Mouse (Mus musculus): ENCODE results near the gene Pigu. TPM values are rescaled to one million over a fixed set of nuclear protein-coding genes. Genes with fewer than 3 reads are reported as not detected.

Gene Pigu
- total RNA-seq, 2 experiments from 2014 or later: 25.7 to 27.0 TPM

DNA sequence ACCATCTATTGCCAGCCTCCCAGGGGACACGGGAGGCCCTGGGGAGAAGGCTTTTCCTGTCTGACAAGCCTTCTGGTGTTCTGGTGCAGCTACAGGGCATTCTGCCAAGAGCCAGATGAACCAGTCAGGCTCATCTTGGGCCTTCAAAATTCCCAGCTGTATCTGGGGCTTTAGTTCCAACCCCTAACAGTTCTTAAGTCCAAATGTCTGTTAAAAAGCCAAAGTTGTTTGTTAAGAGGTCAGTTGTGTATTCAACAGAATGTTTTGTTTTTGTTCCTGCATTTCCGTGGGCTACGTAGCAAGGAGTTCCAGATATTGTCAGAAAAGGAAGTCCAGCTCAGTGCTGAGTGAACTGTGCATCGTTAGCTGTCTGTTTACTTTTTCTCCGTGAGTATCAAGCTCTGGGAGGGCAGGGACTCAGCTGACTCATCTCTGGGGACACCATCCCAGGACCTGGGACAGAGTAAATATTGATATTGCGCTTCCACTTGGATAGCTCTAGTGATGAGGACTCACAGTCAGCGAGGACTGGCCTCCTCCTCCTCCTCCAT lies 12.2 kb upstream of the Pigu start:
- DNase-seq (ENCODE audit: extremely low spot score in 1 of 2, low spot score in 1 of 2): peak in 1 of 2 experiments; percentile 36

DNA sequence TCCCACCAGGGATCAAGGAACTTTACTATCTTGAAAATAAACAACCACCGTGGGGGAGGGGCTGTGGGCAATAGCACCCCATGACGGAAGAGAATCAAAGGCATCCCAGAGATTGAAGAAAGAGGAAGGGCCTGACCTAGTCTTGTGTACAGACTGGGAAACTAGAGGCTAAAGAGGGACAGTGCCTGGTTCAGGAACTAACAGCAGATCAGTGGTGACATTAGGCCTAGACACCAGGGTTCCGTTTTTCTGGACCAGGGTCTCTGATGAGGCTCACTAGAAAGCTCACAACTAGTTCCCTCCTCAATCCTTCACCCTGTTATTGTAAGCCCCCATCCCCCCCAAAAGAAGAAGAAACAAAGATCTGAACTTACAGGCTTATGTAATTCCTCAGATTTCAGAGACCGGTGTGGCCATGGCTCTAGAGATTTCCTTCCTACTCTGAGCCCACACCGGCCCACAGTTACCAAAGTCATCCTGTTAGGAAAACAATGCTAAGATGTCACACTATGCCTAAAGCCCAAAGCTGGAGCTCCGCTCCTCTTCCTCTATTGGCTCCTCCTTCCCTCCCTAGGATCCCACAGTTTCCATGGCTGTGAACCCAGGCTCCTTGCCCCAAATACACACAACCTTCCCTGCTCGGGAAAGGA lies 10.5 kb upstream of the Pigu start:
- no peak for DNase-seq (ENCODE audit: extremely low spot score in 1 of 2, low spot score in 1 of 2)

DNA sequence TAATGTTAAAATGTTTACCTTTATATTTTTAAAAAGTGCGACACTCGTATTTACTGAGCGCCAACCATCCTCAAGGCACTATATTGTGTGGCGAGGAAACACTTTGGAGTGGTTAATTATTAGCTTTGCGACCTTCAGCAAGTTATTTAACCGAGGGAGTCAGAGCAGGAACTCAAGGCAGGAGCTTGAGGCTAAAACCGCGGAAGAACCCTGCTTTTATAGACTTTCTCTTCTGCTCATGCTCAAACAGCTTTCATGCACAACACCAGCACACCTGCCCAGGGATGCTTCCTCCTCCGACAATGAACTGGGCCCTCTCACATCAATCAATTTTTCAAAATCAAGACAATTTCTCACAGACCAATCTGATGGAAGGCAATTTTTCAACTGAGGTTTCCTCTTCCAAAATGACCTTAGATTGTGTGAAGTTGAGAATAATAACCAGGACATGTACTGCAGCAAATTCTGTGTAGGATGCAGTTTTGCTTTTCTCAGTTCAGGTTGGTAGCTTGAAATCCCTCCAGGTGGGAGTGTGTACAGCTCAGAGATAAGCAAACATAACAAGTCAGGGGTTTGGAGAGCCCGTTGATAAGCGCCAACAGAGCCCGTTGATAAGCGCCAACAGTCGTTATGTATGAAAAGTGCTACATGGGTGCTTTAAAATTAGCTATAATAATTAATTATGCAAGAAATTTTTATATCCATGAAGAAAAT lies 613 bp upstream of the Pigu start:
- DNase-seq (ENCODE audit: extremely low spot score in 1 of 2, low spot score in 1 of 2): peak in 1 of 2 experiments; percentile 22

DNA sequence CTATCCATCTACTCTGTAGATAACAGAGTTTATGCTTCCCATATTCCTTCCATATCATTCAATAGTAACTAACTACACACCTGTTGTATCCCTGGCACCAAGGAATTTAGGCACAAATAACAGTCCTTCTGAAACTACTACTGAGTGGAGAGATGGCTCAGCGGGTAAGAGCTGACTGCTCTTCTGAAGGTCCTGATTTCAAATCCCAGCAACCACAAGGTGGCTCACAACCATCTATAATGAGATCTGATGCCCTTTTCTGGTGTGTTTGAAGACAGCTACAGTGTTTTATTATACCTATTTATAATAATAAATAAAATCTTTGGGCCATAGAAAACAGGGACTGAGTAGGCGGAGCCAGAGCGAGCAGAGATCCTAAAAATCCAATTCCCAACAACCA lies 2.8 kb downstream of the Pigu start:
- no peak for DNase-seq (ENCODE audit: extremely low spot score in 1 of 2, low spot score in 1 of 2)

DNA sequence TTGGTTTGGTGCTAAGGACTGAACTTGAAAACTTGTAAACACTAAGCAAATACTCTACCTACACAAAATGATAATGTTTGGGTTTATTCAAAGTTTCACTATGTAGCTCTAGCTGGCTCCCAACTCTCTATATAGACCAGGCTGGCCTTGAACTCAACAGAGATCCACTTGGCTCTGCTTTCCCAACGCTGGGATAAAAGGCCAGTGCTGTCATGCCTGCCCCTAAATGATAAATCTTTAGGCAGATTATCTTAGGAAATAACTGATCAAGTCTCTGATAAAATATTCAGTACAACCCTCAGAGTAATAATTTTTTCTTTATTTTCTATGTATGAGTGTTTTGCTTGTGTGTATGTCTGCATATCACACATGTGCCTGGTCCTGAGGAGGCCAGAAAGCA lies 10.6 kb downstream of the Pigu start:
- DNase-seq (ENCODE audit: extremely low spot score in 1 of 2, low spot score in 1 of 2): no peak

DNA sequence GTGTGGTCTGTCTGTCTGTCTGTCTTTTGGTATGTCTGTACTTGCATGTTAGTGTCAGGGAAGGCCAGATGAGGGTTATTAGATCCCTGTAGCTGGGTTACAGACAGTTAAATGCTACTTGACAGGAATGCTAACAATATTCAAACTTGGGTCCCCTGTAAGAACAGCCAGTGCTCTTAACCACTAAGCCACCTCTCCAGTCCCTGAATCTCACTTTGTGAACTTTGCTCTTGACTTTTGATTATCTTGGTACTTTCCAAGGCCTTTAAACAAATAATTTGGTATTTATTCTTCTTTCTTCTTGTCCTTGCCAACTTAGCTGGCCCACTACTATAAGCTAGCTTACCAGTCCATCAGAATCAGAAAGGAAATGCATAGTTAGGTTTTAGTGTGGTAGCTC lies 17.1 kb downstream of the Pigu start:
- DNase-seq (ENCODE audit: extremely low spot score in 1 of 2, low spot score in 1 of 2): no peak

DNA sequence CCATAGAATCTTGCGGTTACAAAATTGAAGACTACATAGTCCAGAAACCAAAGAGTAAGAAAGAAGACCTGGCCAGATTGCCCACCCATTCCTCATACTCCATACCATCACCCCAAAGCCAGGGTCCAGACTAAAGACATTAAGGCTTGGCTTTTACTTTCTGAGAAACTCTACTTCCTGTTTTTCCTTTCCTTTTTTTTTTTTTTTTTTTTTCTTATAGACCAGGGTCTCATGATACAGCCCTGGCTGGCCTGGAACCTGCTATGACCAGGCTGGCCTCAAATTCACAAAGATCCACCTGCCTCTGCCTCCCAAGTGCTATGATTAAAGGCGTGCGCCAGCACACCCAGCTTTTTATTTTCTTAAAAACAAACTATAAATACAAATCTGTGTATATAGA lies 21.0 kb downstream of the Pigu start:
- no peak for DNase-seq (ENCODE audit: extremely low spot score in 1 of 2, low spot score in 1 of 2)

DNA sequence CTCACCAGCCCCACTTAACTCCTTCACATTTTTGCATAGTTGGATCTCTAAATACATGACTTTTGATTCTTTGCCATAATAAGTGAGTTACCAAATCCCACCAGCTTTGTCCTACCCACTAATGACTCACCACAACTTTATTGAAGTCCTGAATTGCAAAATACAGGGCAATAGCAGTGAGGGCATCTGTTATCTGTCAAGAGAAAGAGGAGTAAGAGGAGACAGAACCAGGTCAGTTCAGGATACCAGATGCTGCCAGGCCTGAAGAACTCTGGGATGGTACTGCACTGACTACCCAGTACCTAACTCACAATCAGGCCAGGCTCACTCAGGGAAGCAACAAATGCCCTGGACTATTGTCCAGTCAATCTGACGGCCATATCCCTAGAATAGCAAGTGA lies 22.0 kb downstream of the Pigu start:
- no peak for DNase-seq (ENCODE audit: extremely low spot score in 1 of 2, low spot score in 1 of 2)

DNA sequence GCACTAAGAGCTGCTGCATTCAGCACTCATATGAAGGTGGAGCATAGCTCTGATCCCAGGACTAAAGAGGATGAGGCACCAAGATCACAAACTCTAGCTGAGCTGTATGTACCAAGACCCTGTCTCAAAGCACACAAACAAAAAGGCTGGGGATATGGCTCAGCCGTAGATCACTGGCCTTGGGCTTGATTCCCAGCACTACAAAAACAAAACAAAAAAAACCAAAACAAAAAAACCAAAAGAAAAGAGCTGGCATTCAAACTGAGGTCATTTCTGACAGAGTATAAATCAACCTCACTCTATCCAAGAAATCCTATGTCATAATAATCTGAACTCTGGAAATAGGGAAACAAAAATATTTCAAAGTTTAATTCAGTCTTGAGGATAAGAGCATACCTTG lies 23.8 kb downstream of the Pigu start:
- no peak for DNase-seq (ENCODE audit: extremely low spot score in 1 of 2, low spot score in 1 of 2)

DNA sequence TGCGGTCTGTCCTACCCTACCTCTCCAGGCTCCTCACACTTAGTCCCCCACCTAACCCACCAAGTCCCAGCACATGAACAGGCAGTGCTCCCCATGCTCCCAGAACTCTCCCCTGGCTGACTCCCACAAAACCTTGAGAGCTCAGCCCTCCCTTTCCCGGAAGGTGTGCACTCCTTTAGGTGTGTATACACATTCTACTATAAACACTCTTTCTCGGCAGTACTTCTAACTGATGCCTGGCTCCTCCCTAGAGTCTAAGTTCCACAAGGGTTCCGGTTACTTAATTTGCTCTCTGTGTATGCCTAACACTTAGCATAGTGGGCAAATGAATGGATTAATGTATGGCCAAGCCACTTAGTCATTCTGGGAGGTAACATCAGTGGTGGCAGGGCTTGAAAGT lies 25.9 kb downstream of the Pigu start:
- DNase-seq (ENCODE audit: extremely low spot score in 1 of 2, low spot score in 1 of 2): no peak

DNA sequence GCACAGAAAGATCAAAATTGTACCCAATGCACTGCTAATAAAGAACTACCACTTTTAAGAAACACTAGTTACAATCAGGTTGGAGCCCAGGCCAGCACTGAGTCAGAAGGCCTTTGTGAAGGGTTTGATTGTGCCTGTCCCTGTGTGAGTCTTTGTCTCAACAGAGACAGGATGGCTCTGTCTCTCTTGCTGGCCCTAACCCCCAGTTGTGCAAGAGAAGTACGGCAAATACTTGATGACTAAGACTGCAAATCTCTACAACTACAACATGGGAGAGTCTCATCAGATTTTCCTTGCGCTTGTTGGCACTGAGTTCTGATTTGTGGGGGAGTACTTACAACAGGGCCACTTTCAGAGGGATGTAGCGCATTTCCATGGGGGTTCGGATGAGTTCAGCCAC lies 26.4 kb downstream of the Pigu start:
- no peak for DNase-seq (ENCODE audit: extremely low spot score in 1 of 2, low spot score in 1 of 2)

DNA sequence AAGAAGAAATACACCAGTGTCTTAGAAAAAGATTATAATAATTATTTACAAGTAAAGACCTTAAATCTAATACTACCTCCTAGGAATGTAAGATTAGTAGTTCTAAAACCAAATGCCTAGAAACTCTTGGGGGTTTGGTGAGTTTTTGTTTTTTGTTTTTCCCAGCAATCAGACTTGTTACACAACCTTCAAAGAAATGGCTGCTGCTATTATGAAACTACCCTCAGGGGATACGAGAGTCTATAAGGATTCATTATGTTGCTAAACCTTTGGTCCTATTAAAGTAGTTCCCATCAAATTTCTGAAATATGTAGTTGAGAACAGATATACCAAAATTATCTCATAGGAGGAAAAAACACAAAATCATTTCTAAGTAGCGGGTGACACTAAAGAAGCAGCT lies 27.5 kb downstream of the Pigu start:
- no peak for DNase-seq (ENCODE audit: extremely low spot score in 1 of 2, low spot score in 1 of 2)

DNA sequence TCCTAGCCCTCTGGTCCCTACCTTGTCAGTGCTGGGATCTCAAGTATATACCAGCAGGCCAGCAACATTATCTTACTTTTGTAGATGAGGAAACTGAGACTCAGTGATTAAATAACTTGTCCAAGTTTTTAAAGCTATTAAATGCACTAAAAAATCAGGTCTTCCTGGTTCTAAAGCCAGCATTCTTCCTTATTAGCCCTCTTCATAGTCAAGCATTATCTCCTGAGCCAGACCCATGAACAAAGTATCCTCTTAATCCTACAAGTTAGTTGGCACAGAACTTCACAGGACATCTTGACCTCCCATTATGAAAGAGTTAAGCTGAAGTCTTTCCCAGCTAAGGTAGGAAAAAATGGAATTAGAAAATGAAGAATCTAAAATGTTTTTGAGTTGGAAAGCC lies 28.3 kb downstream of the Pigu start:
- no peak for DNase-seq (ENCODE audit: extremely low spot score in 1 of 2, low spot score in 1 of 2)

DNA sequence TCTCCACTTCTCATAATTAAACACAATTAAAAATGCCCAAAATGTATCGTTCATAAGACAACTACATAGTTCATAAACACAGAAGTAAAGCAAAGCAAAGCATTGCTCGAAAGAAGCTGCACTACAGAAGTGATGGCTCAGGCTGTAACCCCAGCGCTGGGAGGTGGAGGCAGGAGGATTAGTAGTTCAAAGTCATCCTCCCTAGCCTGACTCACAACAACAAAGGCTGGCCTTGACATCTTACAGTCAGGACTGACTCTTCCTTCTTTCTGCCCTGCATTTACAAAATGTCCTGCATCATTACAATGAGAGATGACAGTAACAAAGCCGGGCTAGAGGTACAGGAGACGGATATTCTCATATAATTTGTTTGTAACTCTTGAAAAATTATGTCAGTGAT lies 29.3 kb downstream of the Pigu start:
- no peak for DNase-seq (ENCODE audit: extremely low spot score in 1 of 2, low spot score in 1 of 2)

DNA sequence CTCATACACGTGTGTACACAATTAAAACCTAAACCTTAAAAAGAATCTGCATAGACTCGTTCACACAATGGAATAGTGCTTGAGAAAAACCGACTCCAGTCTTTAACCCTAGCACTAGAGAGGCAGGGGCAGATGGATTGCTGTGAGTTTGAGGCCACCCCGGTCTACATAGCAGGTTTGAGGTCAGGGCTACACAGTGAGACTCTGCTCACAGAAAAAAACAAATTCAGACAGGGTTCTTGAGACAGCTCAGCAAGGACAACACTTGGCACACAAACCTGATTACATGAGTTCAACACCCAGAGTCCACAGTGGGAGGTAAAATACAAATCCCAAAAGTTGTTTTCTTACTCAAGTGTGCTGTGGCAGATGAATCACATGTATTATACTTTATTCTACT lies 31.2 kb downstream of the Pigu start:
- no peak for DNase-seq (ENCODE audit: extremely low spot score in 1 of 2, low spot score in 1 of 2)

DNA sequence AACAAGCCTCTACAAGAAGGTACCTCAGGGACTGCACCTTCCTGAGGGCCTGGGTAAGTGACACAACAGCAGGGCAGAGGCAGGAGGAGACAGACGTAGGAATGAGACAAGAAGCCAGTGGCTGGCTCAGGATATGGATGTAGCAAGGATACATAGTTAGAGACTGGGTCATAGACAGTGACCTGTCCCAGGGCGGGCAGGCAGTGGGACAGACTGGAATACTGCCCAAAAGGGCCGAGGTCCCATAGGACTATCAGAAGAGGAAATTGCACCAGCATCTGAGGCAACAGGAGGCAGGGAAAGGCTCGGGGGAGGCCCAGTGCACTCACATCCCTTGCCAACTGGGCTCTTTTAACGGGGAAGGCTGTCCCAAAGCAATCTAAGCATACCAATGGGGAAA lies 36.6 kb downstream of the Pigu start:
- no peak for DNase-seq (ENCODE audit: extremely low spot score in 1 of 2, low spot score in 1 of 2)

DNA sequence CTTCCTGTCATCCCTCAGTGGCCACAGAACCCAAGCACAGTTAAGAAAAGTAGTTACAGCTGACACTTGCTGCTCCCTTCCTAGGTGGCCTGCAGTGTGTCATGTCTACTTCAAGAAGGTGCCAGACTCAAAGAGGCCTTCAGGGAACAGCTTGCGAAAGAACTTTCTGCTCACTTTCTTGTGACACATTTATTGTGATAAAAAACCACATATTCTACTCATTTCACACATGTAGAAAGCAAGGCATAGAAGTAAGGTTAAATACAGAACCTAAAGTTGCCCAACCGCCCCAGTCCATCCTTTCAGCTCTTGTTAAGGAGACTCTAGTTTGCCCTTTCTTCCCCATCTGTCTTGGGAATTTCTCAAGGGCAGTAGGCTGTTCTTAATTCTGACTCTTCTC lies 38.6 kb downstream of the Pigu start:
- DNase-seq (ENCODE audit: extremely low spot score in 1 of 2, low spot score in 1 of 2): no peak

DNA sequence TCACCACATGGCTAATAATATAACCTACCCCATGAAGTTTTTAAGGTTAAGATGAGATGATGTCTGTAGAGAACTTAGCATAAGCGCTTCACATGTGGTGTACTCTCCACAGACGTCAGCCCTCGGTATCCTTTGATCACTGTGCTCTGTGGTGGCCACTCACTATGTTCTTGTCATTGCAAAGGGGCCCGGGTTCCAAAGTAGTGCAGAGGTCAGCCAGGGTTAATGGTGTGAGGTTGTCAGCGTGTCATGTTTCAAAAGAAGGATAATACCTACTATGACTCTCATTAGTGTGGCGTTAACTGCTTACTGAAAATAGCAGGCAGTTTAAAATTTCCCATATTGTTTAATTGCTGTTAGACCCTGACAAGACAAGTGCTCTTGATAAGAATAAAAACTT lies 43.6 kb downstream of the Pigu start:
- no peak for DNase-seq (ENCODE audit: extremely low spot score in 1 of 2, low spot score in 1 of 2)

DNA sequence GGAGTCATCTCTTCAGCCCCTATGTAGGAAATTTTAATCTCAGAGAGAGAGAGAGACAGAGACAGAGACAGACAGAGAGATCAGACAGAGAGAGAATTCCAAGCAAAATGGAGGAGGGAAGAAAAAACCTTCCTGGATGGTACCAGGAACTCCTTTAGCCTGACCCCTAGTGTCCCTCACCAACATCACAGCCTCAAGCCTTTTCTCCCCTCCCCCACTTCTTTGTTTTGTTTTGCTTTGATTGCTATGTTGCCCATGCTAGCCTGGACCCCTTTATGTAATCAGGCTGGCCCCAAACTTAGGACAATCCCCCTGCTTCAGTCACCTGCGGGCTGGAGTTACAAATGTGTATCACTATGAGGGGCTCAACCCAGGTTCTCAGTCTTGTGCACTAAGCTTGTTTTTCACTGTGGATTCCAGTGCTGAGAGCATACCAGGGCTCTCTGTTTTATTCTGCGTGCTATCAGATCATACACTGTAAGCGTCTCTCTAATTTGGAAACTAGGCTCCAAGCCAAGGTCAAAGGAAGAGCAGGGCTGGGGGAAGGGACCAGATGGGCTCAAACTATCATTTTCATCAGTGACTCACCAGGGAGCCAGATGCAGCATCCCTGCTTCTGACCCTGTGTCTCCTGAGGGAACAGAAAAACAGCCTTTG lies 48.2 kb downstream of the Pigu start:
- DNase-seq (ENCODE audit: extremely low spot score in 1 of 2, low spot score in 1 of 2): no peak

DNA sequence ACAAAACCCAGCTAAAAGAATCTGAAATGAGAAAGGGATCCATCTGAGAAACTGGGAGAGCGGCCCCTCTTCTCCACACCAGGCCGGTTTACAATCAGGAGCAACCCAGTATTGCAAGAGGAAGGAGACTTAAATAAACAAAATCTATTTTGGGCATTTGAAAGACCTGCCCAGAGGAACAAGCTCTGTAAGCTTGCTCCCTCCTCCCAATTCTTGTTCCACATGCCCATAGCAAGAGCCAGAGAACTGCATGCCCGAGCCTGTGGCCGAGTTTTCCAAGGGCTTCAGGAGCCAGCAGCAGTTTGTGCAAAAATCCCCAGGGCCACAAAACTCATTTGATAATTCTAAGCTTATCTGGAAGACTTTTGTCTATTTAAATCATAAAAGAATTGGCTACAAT lies 57.7 kb downstream of the Pigu start:
- no peak for DNase-seq (ENCODE audit: extremely low spot score in 1 of 2, low spot score in 1 of 2)

DNA sequence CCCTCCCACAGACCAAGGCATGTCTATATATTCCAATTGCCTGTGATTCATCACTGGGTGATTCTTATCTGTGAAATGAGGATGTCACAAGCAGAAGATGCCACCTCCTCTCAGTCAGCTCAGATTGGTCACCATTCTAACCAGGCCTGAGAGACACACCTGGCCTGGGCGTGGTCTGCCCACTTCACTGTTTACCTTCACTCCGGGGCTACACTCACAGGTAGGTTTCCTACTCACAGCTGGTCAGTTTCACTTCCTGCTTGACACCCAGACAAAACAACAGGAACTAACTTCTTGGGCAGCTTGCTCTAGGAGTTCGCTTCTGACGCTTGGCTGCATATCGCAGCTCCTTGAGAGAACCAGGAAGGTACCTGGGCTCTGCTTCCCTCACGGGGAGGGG lies 61.8 kb downstream of the Pigu start:
- no peak for DNase-seq (ENCODE audit: extremely low spot score in 1 of 2, low spot score in 1 of 2)

DNA sequence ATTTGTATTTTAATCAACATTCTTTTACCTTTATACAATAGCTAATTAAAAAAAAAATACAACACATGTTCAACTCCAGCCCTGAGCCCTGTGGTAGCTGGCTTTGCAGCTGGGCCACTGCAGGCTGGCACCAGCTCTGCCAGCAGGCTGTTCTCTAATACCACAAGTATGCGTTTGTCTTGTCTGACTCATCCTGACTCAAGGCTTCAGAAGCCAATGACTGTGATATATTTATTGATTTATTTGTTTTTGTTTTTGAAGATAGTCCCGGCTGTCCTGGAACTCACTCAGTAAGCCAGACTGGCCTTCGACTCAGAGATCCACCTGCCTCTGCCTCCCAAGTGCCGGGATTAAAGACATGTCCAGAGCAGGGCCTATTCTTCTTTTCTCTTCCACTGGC lies 63.3 kb downstream of the Pigu start:
- no peak for DNase-seq (ENCODE audit: extremely low spot score in 1 of 2, low spot score in 1 of 2)

All from layer of hippocampus, postnatal 25 days (tissue).